Mouse (Mus musculus): Measurements from ENCODE around the gene Mrpl39. TPM values are rescaled to one million over a fixed set of nuclear protein-coding genes. Genes with fewer than 3 reads are reported as not detected.
A peak's percentile ranks its signal among the peaks of the same experiment; 100 is the strongest.

Gene Mrpl39
- polyA plus RNA-seq, 1 experiment from 2014 or later: 54.2 TPM

DNA sequence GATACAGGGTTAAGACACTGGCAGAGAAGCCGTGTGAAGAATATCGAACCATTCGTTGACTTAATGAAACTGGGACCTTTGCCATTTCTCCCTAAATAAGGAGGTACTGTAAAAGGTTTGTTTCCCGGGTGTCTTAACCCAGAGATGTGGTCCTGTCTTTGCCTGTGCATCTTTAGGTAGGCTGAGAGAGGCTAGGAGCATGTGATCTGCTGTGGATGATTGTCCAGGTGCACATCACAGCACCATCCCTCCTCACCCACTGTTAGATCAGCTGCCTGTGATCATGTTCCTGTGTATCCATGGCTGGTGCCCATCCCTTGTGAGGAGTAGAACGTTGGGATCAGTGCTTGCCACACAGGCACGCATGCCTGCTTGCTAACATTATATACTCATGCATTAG, 29.0 kb downstream of the Mrpl39 start:
- WGBS: 90% methylated on average over 6 of the region's 6 CpGs
- no peaks in the 10 kb centered on the region for H3K9me3 ChIP-seq (ENCODE audit: control insufficient read depth, low read length)
- no peak overlapping the region for H3K4me2 ChIP-seq (ENCODE audit: low read depth, low read length, severe bottlenecking)
- no peak for DNase-seq (ENCODE audit: low spot score)
- no peak overlapping the region for H3K4me3 ChIP-seq (ENCODE audit: low read depth, low read length)
- no peaks in the 10 kb centered on the region for H3K27me3 ChIP-seq (ENCODE audit: control insufficient read depth, insufficient read depth, low read length)
- H3K27ac ChIP-seq (ENCODE audit: low read depth, low read length): no peak overlapping the region
- peaks cover 2% of the 10 kb centered on the region; the same call in 1 of the 2 replicates for H3K4me1 ChIP-seq (replicated peaks; ENCODE audit: control insufficient read depth, insufficient read depth, low read length)
- ATAC-seq (replicated peaks; ENCODE audit: low FRiP score): no peak
- no peaks in the 10 kb centered on the region for H3K36me3 ChIP-seq (ENCODE audit: control insufficient read depth, insufficient read depth, low read length)
- H3K9ac ChIP-seq (ENCODE audit: low read length): no peak overlapping the region

GRCm38 (mm10) chr16:84705507-84705906, 30.0 kb downstream of the Mrpl39 start:
- WGBS: 82% methylated on average over 5 of the region's 5 CpGs
- H3K4me3 ChIP-seq (ENCODE audit: low read depth, low read length): no peak overlapping the region
- ATAC-seq (replicated peaks; ENCODE audit: low FRiP score): no peak

DNA sequence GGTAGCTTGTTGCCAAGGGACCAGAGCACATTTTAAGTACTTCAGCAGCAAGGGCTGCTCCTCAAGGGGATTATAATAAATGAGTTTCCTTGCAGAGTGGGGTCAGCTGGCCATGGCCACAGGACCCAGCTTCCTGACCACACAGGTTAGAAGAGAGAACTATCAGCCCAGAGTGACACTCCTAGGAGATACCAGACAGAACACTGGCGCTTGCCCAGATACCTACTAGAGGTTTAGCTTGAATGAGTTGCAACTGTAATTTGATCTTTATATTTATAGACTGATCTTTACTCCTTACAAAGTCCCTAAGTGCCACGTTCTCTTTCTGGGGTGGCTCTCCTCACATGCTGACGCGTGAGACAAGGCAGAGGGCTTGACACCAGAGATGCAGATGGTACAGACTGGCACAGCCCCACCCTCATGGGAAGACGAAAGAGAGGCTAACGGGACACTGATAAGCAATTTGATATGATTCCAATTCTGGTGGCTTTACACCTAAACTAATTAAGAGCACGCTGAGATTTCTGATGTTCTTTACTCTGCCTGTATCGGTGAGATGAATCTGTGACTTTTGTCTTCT, 30.8 kb downstream of the Mrpl39 start:
- H3K36me3 ChIP-seq (ENCODE audit: control insufficient read depth, insufficient read depth, low read length): no peaks in the 10 kb centered on the region
- no peaks in the 10 kb centered on the region for H3K27me3 ChIP-seq (ENCODE audit: control insufficient read depth, insufficient read depth, low read length)
- DNase-seq (ENCODE audit: low spot score) (no peak), ATAC-seq (replicated peaks; ENCODE audit: low FRiP score) (no peak)
- H3K4me3 ChIP-seq (ENCODE audit: low read depth, low read length): no peak overlapping the region
- H3K9me3 ChIP-seq (ENCODE audit: control insufficient read depth, low read length): no peaks in the 10 kb centered on the region
- H3K9ac ChIP-seq (ENCODE audit: low read length): no peak overlapping the region
- H3K4me2 ChIP-seq (ENCODE audit: low read depth, low read length, severe bottlenecking): no peak overlapping the region
- 80% methylated on average over 8 of the region's 8 CpGs for WGBS
- H3K4me1 ChIP-seq (replicated peaks; ENCODE audit: control insufficient read depth, insufficient read depth, low read length): peaks cover 2% of the 10 kb centered on the region; the same call in 1 of the 2 replicates
- H3K27ac ChIP-seq (ENCODE audit: low read depth, low read length): no peak overlapping the region

More at GRCm38 (mm10) chr16:84705507-84705906, 30.0 kb downstream of the Mrpl39 start:
- H3K27ac ChIP-seq (ENCODE audit: low read depth, low read length): no peak overlapping the region
- H3K4me2 ChIP-seq (ENCODE audit: low read depth, low read length, severe bottlenecking): no peak overlapping the region
- no peaks in the 10 kb centered on the region for H3K9me3 ChIP-seq (ENCODE audit: control insufficient read depth, low read length)
- H3K36me3 ChIP-seq (ENCODE audit: control insufficient read depth, insufficient read depth, low read length): no peaks in the 10 kb centered on the region
- DNase-seq (ENCODE audit: low spot score): no peak
- no peaks in the 10 kb centered on the region for H3K27me3 ChIP-seq (ENCODE audit: control insufficient read depth, insufficient read depth, low read length)
- peaks cover 2% of the 10 kb centered on the region; the same call in 1 of the 2 replicates for H3K4me1 ChIP-seq (replicated peaks; ENCODE audit: control insufficient read depth, insufficient read depth, low read length)
- no peak overlapping the region for H3K9ac ChIP-seq (ENCODE audit: low read length)

DNA sequence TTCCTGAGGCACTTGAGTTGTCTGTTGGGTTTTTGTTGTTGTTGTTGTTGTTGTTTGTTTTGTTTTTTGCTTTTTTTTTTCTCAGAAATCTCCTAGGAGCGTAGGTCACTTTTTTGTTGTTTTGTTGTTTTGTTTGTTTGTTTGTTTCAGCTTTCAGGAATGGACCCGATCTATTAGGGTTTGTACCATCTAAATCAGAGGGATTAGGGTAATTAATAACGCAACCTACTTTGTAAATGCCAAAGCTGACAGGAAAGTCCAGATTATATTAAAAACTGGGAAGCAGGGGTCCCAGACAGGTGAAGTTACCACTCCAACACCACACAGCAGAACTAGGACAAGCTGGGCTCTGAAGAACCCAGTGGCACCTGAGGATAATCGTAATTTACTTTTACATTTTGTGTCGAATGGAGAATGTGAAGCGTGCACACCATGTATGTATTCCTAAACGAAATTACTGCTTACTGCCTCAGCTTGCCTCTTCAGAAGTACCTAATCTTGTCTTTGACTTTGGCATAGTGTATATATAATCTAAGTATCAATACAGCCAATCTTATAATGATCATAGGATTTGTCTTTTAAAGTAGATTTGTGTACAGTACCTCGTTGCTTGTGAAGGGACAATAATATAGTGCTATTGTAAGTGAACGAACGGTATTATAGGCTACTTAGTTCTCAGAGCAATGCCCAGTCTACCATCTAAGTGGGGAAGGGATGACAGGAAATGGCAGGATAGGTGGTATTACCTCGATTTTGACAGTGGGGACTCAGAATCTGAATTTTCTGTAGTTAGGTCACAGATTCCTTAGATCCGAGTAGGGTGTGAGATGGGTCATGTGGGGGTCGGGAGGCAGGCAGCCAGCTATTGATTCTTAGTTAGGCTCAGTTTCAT, 31.5 kb downstream of the Mrpl39 start:
- ATAC-seq (replicated peaks; ENCODE audit: low FRiP score) (no peak), DNase-seq (ENCODE audit: low spot score) (no peak)
- Histone ChIP-seq H3K36me3 (ENCODE audit: control insufficient read depth, insufficient read depth, low read length) (no peaks in the 10 kb centered on the region), H3K4me3 (ENCODE audit: low read depth, low read length) (peak overlapping the region; percentile 52), H3K4me2 (ENCODE audit: low read depth, low read length, severe bottlenecking) (peak overlapping the region; percentile 78), H3K9ac (ENCODE audit: low read length) (peak overlapping the region; percentile 39), H3K9me3 (ENCODE audit: control insufficient read depth, low read length) (no peaks in the 10 kb centered on the region), H3K27ac (ENCODE audit: low read depth, low read length) (no peak overlapping the region), H3K4me1 (replicated peaks; ENCODE audit: control insufficient read depth, insufficient read depth, low read length) (peaks cover 2% of the 10 kb centered on the region; the same call in 1 of the 2 replicates), H3K27me3 (ENCODE audit: control insufficient read depth, insufficient read depth, low read length) (no peaks in the 10 kb centered on the region)
- 66% methylated on average over 13 of the region's 13 CpGs for WGBS

GRCm38 (mm10) chr16:84703129-84703768, 32.3 kb downstream of the Mrpl39 start:
- peak overlapping the region; percentile 52 for H3K4me3 ChIP-seq (ENCODE audit: low read depth, low read length)
- peak overlapping the region; percentile 39 for H3K9ac ChIP-seq (ENCODE audit: low read length)
- H3K4me2 ChIP-seq (ENCODE audit: low read depth, low read length, severe bottlenecking): peak overlapping the region; percentile 78
- H3K27ac ChIP-seq (ENCODE audit: low read depth, low read length): no peak overlapping the region
- H3K4me1 ChIP-seq (replicated peaks; ENCODE audit: control insufficient read depth, insufficient read depth, low read length): peaks cover 2% of the 10 kb centered on the region; the same call in 1 of the 2 replicates
- no peaks in the 10 kb centered on the region for H3K27me3 ChIP-seq (ENCODE audit: control insufficient read depth, insufficient read depth, low read length)
- H3K9me3 ChIP-seq (ENCODE audit: control insufficient read depth, low read length): no peaks in the 10 kb centered on the region
- DNase-seq (ENCODE audit: low spot score) (peak; percentile 75), ATAC-seq (replicated peaks; ENCODE audit: low FRiP score) (peak; percentile 90)
- H3K36me3 ChIP-seq (ENCODE audit: control insufficient read depth, insufficient read depth, low read length): no peaks in the 10 kb centered on the region
- under 1% methylated on average over 55 of the region's 55 CpGs for WGBS

DNA sequence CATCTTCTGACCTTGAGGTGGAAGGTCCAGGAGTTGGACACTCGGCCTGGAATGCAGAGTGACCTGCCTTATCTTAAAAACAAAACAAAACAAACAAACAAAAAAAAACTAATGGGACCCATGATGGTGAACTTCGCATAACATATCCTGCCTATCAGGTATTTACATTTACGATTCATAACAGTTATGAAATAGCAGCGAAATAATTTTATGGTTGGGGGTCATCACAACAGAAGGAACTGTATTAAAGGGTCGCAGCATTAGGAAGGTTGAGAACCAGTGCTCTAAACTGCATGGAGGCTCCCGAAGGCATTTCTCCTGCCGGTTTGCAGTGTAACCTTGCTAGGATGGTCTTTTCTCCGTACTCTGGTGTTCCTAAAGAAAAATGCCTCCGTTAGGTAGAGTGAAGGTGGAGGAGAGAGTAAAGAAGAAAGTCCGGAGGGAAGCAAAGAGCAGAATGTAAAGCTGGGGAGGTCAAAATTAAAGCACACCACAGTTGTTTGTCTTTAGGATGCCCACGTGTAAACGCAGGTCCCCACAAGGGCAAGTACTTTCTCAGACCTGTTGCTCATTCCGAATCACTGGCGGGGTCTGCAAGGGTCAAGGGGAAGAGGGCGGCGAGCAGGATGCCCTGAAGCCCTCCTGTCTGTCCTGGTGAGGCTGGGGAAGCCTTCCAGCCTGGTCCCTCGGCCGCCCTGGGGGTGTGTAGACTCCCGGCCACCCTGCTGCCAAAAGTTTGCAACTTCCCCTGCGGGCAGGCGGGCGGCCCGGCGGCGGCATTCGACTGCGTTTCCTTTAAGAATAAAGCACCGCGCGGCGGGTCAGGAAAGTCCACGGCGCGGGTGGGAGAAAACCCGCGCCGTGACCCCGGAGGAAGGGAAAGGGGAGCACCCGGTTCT, 33.1 kb downstream of the Mrpl39 start:
- peak; percentile 70 for DNase-seq (ENCODE audit: low spot score)
- Histone ChIP-seq H3K4me3 (ENCODE audit: low read depth, low read length) (peak overlapping the region; percentile 52), H3K9me3 (ENCODE audit: control insufficient read depth, low read length) (no peaks in the 10 kb centered on the region), H3K27ac (ENCODE audit: low read depth, low read length) (no peak overlapping the region), H3K36me3 (ENCODE audit: control insufficient read depth, insufficient read depth, low read length) (no peaks in the 10 kb centered on the region), H3K4me2 (ENCODE audit: low read depth, low read length, severe bottlenecking) (peak overlapping the region; percentile 78), H3K4me1 (replicated peaks; ENCODE audit: control insufficient read depth, insufficient read depth, low read length) (peaks cover 2% of the 10 kb centered on the region; the same call in 1 of the 2 replicates), H3K9ac (ENCODE audit: low read length) (peak overlapping the region; percentile 39), H3K27me3 (ENCODE audit: control insufficient read depth, insufficient read depth, low read length) (no peaks in the 10 kb centered on the region)
- peak; percentile 53 for ATAC-seq (replicated peaks; ENCODE audit: low FRiP score)
- WGBS: 13% methylated on average over 39 of the region's 39 CpGs

DNA sequence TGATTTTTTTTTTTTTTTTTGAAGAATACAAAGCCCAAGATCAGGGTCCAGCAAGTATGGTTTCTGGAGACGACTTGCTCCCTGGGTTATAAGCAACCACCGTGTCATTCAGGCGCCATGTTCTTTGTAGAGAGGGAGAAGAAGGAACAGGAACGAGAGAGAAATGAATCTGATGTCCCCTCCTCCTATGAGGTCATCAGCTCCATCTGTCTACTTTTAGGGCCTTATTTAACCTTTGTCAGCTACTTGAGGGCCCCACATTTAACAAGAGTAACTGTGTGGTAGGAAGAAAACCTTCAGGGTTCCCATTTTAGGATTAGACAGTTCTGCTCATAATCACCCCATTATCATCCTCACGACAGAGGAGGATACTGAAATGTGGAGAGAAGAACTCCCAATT, 34.5 kb downstream of the Mrpl39 start:
- H3K9ac ChIP-seq (ENCODE audit: low read length): no peak overlapping the region
- H3K27ac ChIP-seq (ENCODE audit: low read depth, low read length): no peak overlapping the region
- H3K27me3 ChIP-seq (ENCODE audit: control insufficient read depth, insufficient read depth, low read length): no peaks in the 10 kb centered on the region
- ATAC-seq (replicated peaks; ENCODE audit: low FRiP score): no peak
- 92% methylated on average over 5 of the region's 5 CpGs for WGBS
- H3K9me3 ChIP-seq (ENCODE audit: control insufficient read depth, low read length): no peaks in the 10 kb centered on the region
- DNase-seq (ENCODE audit: low spot score): no peak
- no peaks in the 10 kb centered on the region for H3K36me3 ChIP-seq (ENCODE audit: control insufficient read depth, insufficient read depth, low read length)
- peaks cover 2% of the 10 kb centered on the region; the same call in 1 of the 2 replicates for H3K4me1 ChIP-seq (replicated peaks; ENCODE audit: control insufficient read depth, insufficient read depth, low read length)
- no peak overlapping the region for H3K4me3 ChIP-seq (ENCODE audit: low read depth, low read length)
- H3K4me2 ChIP-seq (ENCODE audit: low read depth, low read length, severe bottlenecking): no peak overlapping the region

DNA sequence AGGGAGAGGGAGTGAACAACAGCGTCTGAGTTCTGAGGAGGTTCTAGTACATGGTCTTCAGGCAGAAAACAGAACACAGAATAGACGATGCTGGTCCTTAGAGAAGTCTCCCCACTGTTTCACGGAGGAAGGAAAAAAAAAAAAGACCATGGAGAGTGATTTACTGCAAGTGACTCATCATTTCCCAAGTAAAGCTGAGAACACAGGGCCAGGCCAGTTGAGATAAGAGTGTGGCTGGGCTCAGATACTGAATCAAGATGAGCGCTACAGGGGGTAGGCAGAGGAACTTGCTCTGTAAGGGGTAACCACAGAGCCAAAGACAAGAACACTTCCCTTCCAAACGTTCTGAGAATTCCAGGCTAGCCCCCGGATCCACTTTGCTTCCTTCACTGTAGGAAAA, 36.8 kb downstream of the Mrpl39 start:
- DNase-seq (ENCODE audit: low spot score): no peak
- no peak overlapping the region for H3K27ac ChIP-seq (ENCODE audit: low read depth, low read length)
- no peaks in the 10 kb centered on the region for H3K27me3 ChIP-seq (ENCODE audit: control insufficient read depth, insufficient read depth, low read length)
- H3K9me3 ChIP-seq (ENCODE audit: control insufficient read depth, low read length): no peaks in the 10 kb centered on the region
- H3K4me1 ChIP-seq (replicated peaks; ENCODE audit: control insufficient read depth, insufficient read depth, low read length): peaks cover 2% of the 10 kb centered on the region; the same call in 1 of the 2 replicates
- 74% methylated on average over 6 of the region's 6 CpGs for WGBS
- H3K36me3 ChIP-seq (ENCODE audit: control insufficient read depth, insufficient read depth, low read length): no peaks in the 10 kb centered on the region
- ATAC-seq (replicated peaks; ENCODE audit: low FRiP score): no peak
- H3K4me3 ChIP-seq (ENCODE audit: low read depth, low read length): no peak overlapping the region
- no peak overlapping the region for H3K9ac ChIP-seq (ENCODE audit: low read length)
- H3K4me2 ChIP-seq (ENCODE audit: low read depth, low read length, severe bottlenecking): no peak overlapping the region

Measured in forebrain, embryonic 11.5 days (tissue).